Mouse (Mus musculus) urinary bladder, adult 2 months (tissue): ENCODE measurements at regions not wholly inside any gene's neighbourhood (a gene's known extent, or its start where the extent isn't known, plus 50 kb on each side); places are given as distances from the start of the nearest gene placed in this dataset.

Experiments used
- DNase-seq: peaks from one replicate; pipeline ENCODE4 v3.0.0; 2022; ENCODE audit warnings: low spot score

GRCm38 (mm10) chr7:71488016-71488650 lies 136.8 kb upstream of the Gm10295 start:
- no peak for DNase-seq

GRCm38 (mm10) chr7:71475383-71475782 lies 124.1 kb upstream of the Gm10295 start:
- DNase-seq, result no peak

DNA sequence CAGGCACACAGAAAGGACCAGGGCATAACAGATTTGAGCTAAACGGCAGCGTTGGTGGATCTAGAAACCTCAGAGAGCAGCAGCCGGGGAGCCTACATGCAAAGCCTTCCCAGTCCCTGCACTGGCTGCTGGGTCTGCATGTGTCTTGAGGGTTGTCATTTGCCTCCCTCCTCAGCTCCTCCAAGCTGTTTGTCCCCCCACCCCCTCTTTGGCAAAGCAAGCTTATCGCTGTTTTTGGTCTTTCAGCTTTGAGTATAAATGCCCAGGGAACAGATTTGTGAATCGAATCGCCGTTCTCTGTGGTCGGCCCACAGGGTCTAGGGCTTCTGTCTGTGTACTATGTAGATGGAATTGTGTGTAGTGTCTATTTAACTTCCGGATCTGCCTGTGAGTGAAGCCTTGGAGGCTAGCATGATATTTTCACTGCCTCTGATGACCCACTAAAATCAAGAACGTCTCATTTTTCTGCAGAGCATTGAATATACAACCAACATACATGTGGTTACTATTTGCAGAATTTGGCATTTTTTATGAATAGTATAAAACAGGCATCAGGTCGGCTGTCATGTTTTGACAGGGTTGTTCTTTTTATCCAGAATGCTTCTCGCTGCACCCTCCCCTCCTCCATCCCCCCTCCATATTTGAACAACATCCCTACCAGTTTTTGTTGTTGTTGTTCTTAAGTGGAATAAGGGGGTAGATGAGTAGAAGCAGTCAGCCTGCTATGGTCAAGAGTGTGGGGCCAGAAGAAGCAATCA lies 121.3 kb upstream of the Gm10295 start:
- no peak for DNase-seq

DNA sequence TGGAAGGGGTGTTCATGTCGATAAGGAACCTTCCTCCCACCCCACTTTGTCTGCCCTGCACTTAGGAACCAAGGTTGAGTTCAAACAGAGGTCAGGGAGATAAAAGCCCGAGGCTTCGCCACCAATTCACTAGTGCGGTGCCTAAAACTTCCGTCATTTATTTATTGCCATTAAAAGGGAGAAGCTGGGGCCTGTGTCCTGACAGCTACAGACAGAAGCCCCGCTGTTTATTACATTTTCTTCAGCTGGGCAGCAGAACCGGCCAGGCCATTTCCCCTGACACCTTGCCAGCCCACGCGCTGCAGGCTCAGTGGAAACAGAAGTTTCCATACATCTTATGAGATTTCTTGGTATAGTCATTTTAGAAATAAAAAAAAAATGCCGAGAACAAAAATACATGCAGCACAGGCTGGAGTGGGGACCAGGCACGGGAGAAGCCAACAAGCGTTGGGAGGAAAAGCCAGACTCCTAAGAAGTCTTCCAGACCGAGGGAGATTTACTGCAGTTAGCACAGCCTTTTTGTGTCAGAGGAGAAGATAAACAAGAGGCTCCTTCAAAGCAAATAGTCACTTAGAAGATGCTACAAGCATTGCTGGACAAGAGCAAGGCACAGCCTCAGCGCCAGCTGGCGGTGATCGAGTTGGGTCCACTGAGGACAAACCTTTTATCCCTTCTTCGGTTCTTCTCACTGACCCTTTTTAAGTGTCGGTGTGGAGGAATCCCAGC lies 120.5 kb upstream of the Gm10295 start:
- DNase-seq, result peak; percentile 27

DNA sequence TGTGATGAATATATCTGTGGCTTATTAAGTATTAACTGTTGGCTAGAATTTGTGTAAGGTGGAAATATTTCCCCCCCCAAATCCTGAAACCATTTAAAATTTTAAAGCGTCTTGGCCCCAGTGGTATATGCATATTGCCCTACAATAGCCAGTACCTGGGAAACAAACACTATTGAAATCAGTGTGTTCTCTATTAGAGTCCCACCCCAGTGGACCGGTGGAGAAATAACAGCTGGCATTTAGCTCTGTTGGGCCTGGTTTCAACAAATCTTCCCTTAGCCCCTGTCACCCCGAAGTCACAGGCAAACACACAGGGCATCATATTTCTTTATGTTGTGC lies 120.0 kb upstream of the Gm10295 start:
- no peak for DNase-seq

GRCm38 (mm10) chr7:71470418-71470817 lies 119.1 kb upstream of the Gm10295 start:
- no peak for DNase-seq

DNA sequence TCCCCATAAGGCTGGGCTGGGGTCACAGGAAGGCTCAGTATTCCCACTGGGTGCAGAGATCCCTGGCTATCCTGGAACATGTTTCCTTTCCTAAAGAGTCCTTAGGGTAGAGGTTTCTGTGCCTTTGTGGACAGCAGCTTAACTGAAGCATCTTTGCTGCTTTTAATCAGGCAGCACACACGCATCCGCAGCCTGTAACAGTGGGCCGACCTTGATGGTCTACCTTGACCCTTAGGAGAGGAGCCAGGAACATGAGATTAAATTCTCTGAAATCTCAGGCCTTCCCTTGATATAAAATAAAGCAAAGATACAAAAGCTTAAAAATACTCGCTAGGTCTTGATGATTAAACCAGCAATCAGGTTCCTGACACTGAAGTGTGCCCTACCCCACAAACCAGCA lies 118.7 kb upstream of the Gm10295 start:
- DNase-seq, result no peak

GRCm38 (mm10) chr7:71467436-71468127 lies 116.3 kb upstream of the Gm10295 start:
- DNase-seq, result no peak

DNA sequence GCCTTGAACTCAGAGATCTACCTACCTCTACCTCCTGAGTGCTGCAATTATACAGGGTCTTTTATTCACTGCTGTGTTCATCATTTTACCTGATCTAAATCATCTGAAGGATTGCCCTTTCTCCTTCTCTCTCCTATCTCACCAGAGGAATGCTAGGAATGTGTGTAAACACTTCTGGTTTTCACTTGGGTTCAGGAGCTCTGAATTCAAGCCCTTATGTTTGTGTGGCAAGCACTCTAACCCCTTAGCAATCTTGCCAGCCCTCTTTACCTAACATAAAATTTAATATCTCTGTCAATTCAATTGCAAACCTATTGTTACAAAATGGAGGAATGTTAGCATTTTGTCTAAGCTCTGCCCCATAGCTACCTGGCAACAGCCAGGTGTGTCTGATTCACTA lies 112.8 kb upstream of the Gm10295 start:
- no peak for DNase-seq

- no peak for DNase-seq
Observed at GRCm38 (mm10) chr7:71463565-71463964, 112.3 kb upstream of the Gm10295 start.

- DNase-seq, result no peak
Observed at GRCm38 (mm10) chr7:71459805-71460204, 108.5 kb upstream of the Gm10295 start.

- no peak for DNase-seq
Observed at GRCm38 (mm10) chr7:71458104-71458754, 106.9 kb upstream of the Gm10295 start.

DNA sequence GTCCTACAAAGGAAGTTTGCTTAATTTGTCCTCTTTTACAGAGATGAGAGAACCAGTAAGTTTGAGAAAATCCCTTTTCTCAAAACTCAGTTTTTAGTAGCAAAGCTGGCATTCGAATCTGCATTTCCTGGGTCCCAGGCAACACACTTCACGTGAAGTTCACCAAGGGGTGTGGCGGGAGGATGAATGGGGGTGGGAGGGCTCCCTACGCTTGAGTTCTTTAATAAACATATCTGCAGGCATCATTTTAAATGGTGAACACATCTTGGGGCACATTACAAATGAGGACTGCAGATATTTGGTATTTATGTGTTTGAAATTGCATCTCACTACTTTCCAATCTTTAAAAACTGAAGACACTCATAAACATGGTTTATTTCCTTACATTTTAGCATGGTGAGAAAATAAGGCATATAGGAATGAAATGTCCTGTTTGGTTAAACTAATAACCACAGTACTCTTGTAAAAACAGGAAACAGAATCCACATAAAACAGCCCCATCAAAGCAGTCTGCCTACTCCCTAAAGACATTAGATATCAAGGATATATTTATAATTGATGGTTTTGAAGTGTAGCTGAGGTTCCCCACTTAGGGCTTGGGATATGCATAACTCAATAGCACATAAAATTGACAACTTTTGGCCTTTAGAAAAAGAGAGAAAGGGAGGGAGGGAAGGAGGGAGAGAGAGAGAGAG lies 106.3 kb upstream of the Gm10295 start:
- no peak for DNase-seq

GRCm38 (mm10) chr7:71456421-71456820 lies 105.1 kb upstream of the Gm10295 start:
- DNase-seq, result no peak

GRCm38 (mm10) chr7:71440330-71441240 lies 89.3 kb upstream of the Gm10295 start:
- no peak for DNase-seq

GRCm38 (mm10) chr7:71425982-71426381 lies 74.7 kb upstream of the Gm10295 start:
- no peak for DNase-seq

GRCm38 (mm10) chr7:71419261-71419660 lies 68.0 kb upstream of the Gm10295 start:
- DNase-seq, result no peak

DNA sequence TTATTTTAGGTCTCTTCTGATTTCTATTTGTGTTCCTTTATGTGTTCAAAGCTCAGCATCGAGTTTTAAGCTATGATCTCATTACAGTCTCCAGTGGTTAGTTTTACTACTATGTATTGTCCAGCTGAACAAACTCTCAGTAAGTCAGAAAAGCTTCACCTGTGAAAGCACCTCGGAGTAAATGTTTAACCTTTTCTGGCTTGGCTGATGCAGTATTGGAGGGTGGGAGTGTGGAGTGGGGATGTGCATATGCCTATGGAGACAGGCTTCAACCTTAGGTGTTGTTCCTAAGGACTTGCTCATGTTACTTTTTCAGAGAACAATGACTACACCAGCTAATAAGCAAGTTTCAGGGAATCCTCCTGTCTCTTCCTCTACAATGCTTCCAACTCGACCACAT lies 67.6 kb upstream of the Gm10295 start:
- DNase-seq, result no peak

GRCm38 (mm10) chr7:71414756-71415155 lies 63.5 kb upstream of the Gm10295 start:
- no peak for DNase-seq

- no peak for DNase-seq
Observed at GRCm38 (mm10) chr7:71413121-71413520, 61.8 kb upstream of the Gm10295 start.
